Mouse (Mus musculus) activated CD4-positive, CD25-positive, alpha-beta regulatory T cell, adult 4 months (primary cell): ENCODE measurements around the gene Gm20721. TPM values are rescaled to one million over a fixed set of nuclear protein-coding genes. Genes with fewer than 3 reads are reported as not detected.
"Not testable (repeated sequence)": the region's sequence is repeated elsewhere in the genome, so short reads cannot be mapped to it uniquely, and the experiment has no call there.

Experiments used
- ATAC-seq: one replicate; pipeline ENCODE4 v1.8.0; 2017
- polyA plus RNA-seq, 2 experiments: library from polyadenylated mRNA; unstranded; fragments of 100-300 nt; shearing (Covaris generic); gene quantifications; one replicate each; pipeline ENCODE4 v1.2.1; 2017

The Gm20721 gene
- polyA plus RNA-seq, 2 experiments from 2014 or later = 0.40 TPM; not detected in 1

- peak; percentile 4 for ATAC-seq
Measured at GRCm38 (mm10) chr2:174329663-174330615, 16.6 kb downstream of the Gm20721 start.

DNA sequence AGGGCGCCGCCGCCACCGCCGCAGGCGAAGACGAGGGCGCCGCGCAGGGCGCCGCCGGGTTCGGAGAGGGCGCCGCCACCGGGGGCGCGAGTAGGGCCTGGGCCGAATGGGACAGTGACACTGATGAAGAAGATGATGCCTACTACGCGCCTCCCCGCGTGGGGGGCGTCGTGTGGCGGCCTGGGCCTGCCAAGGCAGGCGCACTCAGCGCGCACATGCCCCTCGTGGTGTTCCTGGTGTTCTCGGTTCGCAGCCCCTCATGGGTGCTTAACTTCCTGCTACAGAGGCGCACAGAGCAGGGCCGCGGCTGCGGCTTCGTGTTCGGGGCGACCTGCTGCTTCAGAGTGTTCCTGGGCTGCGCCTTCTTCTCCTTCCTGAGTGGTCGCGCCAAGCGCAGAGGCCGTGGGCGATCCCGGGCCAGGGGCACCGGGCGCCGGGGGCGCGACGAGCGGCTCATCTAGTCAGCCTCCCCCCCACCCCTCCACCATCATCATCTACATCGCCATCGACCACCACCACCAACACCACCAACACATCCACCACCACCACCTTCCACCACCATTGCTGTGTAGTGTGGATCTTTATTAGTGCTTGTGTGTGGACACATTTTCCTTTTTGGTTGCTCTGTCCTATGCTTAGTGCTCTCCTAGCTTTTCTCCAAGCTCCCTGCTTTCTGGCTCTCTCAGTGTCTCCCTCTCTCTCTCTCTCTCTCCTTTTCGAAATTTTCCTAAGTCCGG lies 17.4 kb downstream of the Gm20721 start:
- peak; percentile 6 for ATAC-seq

GRCm38 (mm10) chr2:174328358-174328905 lies 18.1 kb downstream of the Gm20721 start:
- ATAC-seq = no peak

- ATAC-seq = peak; percentile 71
Measured at GRCm38 (mm10) chr2:174327295-174327981, 19.1 kb downstream of the Gm20721 start.

DNA sequence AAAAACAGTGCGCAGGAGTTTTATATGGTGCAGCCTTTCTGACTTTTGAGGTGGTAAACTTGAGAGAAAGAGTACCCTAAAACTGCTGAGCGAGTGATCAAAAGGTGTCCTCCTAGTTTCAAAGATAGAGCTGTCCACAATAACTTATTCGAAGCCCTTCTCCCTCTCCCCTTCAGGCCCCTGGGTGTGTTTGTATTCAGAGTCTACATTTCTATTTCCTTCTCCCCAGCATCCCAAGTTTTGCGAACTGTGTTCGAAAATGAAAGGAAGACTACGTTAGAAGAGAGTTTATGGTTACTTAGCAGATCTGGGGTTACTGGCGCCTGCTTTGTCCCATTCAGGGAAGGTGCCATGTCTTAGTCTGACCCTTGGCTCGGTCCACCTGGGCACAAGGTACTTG lies 20.0 kb downstream of the Gm20721 start:
- ATAC-seq = no peak

DNA sequence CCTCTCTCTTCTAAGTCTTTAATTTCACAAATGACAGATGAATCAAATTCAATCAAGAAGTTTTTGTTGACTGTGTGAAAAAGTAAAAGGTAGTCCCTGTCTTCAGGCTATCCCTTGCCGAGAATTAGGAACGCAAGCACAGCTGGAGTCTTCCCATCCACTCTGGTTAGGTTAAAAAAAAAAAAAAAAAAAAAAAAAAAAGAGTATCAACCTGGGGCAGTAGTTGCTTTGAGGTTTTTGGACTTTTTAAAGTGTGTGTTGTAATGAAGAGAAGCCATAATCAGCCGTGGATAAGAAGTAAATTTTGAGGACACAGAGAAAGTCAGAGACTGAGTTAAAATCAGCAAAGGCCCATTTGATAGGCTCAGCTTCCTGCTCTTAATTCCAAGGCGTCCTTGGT lies 20.5 kb downstream of the Gm20721 start:
- ATAC-seq = no peak

DNA sequence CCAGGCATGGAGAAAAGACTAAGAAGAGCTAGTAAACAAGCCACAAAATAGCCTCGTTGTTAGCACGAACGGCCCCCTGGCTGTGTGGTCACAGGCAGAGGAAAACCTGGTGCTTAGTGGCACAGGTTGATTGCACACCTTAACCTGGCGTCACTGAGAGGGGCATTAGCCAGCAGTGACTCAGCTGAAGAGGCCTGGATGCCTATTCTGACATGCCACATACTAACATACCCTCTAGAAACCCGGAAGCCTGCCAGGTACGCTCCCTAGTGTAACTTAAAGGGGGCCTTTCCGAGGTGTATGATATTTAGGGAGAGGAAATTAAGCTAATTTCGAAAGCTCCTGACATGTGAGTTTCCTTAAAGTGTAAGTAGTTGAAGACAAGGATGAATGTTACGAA lies 29.9 kb downstream of the Gm20721 start:
- ATAC-seq = no peak

DNA sequence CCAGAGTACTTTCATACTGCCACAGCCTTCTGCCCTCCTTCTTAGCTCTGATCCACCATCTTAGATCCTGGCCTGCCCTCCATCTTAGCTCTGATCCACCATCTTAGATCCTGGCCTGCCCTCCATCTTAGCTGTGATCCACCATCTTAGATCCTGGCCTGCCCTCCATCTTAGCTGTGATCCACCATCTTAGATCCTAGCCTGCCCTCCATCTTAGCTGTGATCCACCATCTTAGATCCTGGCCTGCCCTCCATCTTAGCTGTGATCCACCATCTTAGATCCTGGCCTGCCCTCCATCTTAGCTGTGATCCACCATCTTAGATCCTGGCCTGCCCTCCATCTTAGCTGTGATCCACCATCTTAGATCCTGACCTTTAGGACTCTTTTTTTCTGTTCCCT lies 31.1 kb downstream of the Gm20721 start:
- ATAC-seq = not testable (repeated sequence)

DNA sequence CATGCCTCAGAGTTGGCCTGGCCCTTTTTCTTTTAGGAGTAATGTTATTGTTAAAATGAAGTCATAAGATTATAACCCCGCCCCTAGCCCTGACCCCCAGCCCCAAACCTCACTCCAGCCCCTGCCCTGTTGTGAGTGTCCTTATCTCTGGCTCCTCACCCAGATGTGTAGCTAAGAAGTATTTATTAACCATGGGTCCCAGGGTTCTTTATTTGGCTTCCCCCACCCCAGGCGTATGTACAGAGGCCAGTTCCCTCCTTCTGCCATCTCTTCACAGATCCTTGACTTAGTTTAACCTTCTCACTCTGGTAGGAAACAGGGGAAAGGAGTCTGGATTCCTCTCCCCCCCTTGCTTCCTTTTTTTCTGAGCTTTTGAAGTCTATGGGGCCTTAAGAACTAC lies 33.9 kb downstream of the Gm20721 start:
- no peak for ATAC-seq

- ATAC-seq = peak; percentile 75
Measured at GRCm38 (mm10) chr2:174312118-174312647, 34.3 kb downstream of the Gm20721 start.

DNA sequence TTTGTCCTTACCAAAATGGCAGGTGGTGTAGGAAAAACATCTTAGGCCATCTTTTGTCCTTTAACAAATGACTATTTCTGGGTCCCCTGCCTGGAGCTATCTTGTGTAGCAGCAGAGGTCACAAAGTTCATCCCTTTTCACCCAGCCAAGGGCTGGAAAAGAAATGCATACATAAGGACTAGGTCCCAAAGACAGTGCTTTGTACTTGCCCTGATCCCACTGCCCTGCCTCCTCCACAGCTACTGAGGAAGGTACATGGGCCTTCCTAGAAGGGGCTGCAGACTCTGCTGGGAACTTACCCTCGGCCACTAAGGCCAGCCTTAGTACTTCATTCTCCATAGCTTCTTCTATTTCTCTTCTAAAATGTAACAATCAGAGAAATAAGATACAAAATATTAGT lies 34.9 kb downstream of the Gm20721 start:
- ATAC-seq = no peak

- ATAC-seq = no peak
Measured at GRCm38 (mm10) chr2:174310913-174311514, 35.5 kb downstream of the Gm20721 start.

DNA sequence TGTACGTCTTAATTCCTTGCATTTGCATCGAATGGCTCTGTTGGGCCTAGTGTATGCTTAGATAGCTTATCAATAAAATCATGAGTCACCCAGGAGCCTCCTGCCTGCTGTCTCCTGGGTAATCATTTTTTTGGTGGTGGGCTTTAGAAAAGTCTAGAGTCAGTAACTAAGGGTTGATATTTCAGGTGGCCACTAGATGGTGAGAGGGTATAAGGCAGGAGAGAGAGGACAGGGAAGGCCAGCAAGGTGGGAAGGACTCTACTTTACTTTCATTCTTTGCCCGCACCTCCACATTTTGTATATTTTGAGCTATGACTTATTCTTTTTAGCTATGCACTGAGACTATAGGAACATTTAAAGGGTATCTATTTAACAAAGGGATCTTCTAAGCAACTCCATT lies 38.6 kb downstream of the Gm20721 start:
- no peak for ATAC-seq

DNA sequence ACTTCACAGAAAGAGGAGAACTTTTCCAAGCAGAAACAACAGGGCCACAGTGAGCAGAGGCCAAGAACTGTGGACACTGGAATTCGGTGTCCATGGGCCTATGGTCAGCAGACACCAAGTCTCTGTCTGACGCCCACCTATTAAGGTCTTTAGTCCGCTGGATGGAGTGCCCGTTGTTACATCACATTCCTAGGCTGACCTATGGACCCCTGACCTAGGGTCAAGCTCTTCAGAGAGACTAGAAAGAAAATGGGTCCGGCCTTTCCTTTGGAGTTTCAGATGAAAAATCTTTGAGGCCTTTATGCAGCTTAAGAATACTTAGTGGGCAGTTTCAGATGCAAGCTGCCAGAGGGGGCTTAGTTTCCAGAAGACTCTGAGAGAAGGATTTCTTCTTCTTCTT lies 40.9 kb downstream of the Gm20721 start:
- ATAC-seq = no peak

GRCm38 (mm10) chr2:174302526-174302925 lies 44.0 kb downstream of the Gm20721 start:
- ATAC-seq = no peak

DNA sequence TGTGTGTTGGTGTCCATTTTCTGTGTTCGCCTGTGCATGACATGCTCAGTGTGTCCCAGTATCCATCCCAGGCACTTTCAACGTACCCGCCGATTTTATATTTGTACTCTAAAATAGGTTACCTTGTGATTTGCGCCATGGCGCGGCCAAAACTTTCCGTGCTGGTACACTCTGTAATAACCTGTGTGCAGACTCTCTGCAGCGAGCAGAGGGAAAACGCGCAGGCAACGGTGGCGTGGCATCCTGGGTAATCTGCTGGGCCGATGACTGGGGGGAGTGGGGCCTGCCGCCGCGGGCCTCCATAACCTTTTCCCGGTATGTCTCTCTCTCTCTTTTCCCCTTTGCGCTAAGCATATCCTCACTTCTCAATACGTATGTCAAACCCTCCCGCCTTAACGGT lies 45.8 kb downstream of the Gm20721 start:
- ATAC-seq = no peak

GRCm38 (mm10) chr2:174300186-174300585 lies 46.3 kb downstream of the Gm20721 start:
- no peak for ATAC-seq

DNA sequence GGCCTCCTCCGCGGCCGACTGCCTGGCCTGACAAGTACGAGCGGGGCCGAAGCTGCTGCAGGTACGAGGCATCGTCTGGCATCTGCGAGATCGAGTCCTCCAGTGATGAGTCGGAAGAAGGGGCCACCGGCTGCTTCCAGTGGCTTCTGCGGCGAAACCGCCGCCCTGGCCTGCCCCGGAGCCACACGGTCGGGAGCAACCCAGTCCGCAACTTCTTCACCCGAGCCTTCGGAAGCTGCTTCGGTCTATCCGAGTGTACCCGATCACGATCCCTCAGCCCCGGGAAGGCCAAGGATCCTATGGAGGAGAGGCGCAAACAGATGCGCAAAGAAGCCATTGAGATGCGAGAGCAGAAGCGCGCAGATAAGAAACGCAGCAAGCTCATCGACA lies 46.7 kb downstream of the Gm20721 start:
- no peak for ATAC-seq

- no peak for ATAC-seq
Measured at GRCm38 (mm10) chr2:174299091-174299770, 47.3 kb downstream of the Gm20721 start.

DNA sequence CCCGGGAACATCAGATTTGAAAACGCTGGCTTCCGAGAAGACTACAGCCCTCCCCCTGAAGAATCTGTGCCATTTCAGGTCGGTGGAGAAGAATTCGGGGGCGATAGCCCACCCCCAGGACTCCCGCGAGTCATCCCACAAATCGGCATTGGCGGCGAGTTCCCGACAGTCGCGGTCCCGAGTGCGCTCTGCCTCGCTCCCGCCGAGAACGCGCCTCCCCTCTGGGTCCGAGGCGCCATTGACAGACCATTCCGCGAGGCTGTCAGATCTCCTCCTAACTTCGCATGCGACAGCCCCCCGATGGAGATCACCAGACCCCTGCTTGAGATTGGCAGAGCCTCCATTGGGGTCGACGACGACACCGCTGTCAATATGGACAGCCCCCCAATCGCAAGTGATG lies 48.0 kb downstream of the Gm20721 start:
- ATAC-seq = no peak

DNA sequence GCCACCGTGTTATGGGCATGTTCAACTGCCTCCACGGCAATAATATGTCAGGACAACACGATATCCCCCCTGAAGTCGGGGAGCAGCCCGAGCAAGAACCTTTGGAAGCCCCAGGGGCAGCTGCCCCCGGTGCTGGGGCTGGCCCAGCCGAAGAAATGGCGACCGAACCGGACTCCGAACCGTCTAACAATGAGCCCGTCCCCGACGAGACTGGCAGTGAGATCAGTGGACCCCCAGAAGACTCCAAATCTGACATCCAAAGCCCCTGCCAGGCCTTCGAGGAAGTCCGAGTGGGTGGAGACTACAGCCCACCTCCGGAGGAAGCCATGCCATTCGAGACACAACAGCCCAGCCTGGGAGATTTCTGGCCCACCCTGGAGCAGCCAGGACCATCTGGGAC lies 48.7 kb downstream of the Gm20721 start:
- ATAC-seq = no peak
